Mouse (Mus musculus) thymus, adult 2 months (tissue): ENCODE results near the gene Frmd8. TPM values are rescaled to one million over a fixed set of nuclear protein-coding genes. Genes with fewer than 3 reads are reported as not detected.

Source experiments
- DNase-seq: peaks from one replicate; pipeline ENCODE4 v3.0.0; 2021
- H3K27ac ChIP-seq: fragments of 200-500 bp; 2 replicates; pipeline ENCODE4 v1.5.1; 2012; ENCODE audit warnings: low read length, control low read depth; ENCODE audit not compliant: control insufficient read depth, insufficient read depth
- H3K27me3 ChIP-seq: fragments of 200-500 bp; 2 replicates; pipeline ENCODE4 v1.6.1; 2012; ENCODE audit warnings: mild to moderate bottlenecking, low read length, moderate library complexity, mixed read lengths; ENCODE audit not compliant: control insufficient read depth, insufficient read depth
- H3K36me3 ChIP-seq: fragments of 200-500 bp; 2 replicates; pipeline ENCODE4 v1.6.1; 2012; ENCODE audit warnings: mild to moderate bottlenecking, low read length, moderate library complexity; ENCODE audit not compliant: control insufficient read depth, insufficient read depth
- H3K4me1 ChIP-seq: fragments of 200-500 bp; replicated peaks from 2 replicates; pipeline ENCODE4 v1.6.1; 2012; ENCODE audit warnings: low read length; ENCODE audit not compliant: control insufficient read depth, insufficient read depth
- H3K4me3 ChIP-seq: fragments of 200-500 bp; 2 replicates; pipeline ENCODE4 v1.5.1; 2012; ENCODE audit warnings: mild to moderate bottlenecking, low read length, control low read depth, moderate library complexity; ENCODE audit not compliant: control insufficient read depth, insufficient read depth
- CTCF ChIP-seq: fragments of 200-500 bp; IDR thresholded peaks from 2 replicates; pipeline ENCODE4 v1.5.1; 2012; ENCODE audit warnings: mild to moderate bottlenecking, control low read depth, low read length, moderate library complexity, borderline replicate concordance; ENCODE audit not compliant: control insufficient read depth, poor library complexity, insufficient read depth; ENCODE audit errors: extremely low read depth
- POLR2A ChIP-seq: fragments of 200-500 bp; IDR thresholded peaks from 2 replicates; pipeline ENCODE4 v1.6.1; 2012; ENCODE audit warnings: mild to moderate bottlenecking, low read length, control low read depth, moderate library complexity; ENCODE audit not compliant: control insufficient read depth, poor library complexity, insufficient read depth; ENCODE audit errors: extremely low read depth
- WGBS: fragments of 180-500 bp; shearing (Covaris S2); methylation state at CpG from one replicate; pipeline ENCODE4 v1.1.7; 2018; 5-methylcytosine and 5-hydroxymethylcytosine counted together
- polyA plus RNA-seq: library from polyadenylated mRNA; depleted of rRNA; stranded (reverse); fragments of >200 nt; gene quantifications from 2 replicates; pipeline ENCODE4 v1.2.3, GENCODE M21; 2012

Frmd8 gene
- polyA plus RNA-seq, 1 experiment = 121 TPM

DNA sequence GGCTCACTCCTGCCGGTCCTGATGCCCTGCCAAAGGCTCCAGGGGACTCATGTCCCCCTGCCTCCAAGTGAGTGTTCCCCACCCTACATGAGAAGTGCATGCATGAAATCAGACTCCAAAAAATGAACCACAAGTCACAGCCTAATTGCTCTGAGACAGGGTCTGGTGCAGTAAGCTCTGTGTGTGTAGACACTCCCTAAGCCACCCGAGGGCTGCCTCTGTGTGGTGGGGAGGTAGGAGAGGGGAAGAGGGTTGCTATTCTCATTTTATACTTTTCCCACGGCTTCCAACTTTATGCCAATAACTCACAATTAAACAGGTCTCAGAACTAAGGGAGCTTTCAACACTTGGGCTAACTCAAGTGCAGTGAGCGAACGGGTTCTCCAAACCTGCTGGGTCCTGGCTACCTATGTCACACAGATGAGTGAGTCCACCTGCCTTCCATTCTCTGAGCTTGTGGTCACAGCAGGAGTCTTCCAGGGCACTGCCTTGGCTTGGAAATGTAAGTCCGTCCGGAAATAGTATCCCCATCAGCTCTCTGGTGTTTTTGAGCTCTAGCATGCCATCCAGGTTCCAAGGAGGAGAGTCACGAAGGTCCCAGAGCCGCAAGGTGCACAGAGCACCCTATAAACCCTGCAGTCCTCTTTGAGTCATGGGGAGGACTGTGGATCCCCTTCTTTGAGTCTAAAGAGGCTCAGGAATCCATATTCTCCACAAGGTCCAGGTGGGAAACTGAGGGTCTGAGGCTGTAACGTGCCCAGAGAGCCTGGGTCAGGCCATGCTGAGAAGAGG lies 50.1 kb downstream of the Frmd8 start:
- Histone ChIP-seq H3K4me1 (peaks cover 37% of the 10 kb centered on the region), H3K27me3 (no peaks in the 10 kb centered on the region), H3K36me3 (peaks cover 11% of the 10 kb centered on the region), H3K27ac (peak overlapping the region; percentile 96), H3K4me3 (no peak overlapping the region)
- TF ChIP-seq CTCF (no peak), POLR2A (no peak)
- 81% methylated on average over 10 of the region's 10 CpGs for WGBS
- DNase-seq = no peak

DNA sequence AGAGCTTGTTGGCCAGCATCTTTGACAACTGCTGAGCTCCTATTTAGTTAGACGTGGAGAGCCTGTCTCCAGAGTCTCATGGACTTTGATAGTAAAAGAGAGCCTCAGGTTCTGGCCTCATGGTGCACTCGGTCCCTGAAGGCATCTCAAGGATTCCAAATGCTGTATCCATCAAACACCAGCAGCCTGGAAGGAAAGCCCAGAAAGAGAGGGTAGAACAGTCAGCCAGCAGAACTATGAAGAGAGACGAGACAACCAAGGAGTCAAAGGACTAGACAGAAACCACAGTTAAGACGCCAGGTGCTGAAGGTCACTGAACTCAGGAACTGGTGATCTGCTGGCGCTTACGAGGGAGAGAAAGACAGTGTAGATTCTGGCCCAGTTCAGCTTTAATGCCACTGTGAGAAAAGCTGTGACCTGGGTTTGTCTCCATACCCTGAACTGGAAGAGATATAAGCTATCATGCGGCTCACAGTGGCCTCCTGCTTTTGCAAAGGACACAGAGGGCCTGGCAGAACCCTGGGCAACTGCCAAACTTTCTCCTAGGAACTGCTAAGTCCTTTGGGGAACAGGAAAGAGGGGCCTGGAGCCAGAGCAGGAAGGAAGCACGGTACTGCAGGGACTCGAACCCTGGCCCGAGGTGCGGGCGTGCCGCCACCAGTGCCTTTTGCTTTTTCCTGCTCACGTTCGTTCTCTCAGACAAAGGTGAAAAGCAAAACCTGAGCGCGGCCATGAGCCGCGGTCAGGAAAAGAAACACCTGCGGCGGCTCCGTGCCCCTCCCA lies 50.8 kb downstream of the Frmd8 start:
- peaks cover 37% of the 10 kb centered on the region for H3K4me1 ChIP-seq
- no peaks in the 10 kb centered on the region for H3K27me3 ChIP-seq
- TF ChIP-seq CTCF = no peak
- no peak for TF ChIP-seq POLR2A
- DNase-seq = peak; percentile 49
- H3K4me3 ChIP-seq = no peak overlapping the region
- H3K36me3 ChIP-seq = peaks cover 11% of the 10 kb centered on the region
- WGBS = 49% methylated on average over 22 of the region's 22 CpGs
- peak overlapping the region; percentile 96 for H3K27ac ChIP-seq

DNA sequence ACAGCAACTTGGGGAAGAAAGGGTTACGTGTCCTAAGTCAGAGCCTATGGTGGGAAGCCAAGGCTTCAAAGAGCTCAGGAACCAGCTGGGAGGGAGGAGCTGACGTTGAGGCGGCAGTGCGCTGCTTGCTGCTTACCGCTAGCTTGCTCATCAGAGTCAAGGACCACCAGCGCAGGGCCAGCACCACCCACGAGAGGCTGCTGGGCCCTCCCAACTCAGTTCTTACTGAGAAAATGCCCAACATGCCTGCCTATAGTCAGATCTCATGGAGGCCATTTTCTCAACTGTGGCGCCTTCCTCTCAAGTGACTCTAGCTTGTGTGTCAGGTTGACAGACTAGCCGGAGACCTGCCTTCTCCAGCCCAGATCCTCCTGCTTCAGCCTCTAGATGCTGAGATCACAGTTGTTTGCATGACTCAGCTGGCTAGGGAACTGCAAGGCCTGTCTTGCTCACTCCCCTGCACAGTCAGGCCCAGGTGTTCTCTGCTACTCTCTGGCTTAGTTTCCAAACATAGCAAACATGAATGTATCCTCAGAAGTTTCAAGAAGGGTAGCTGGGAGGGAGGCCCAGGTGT lies 51.7 kb downstream of the Frmd8 start:
- peak overlapping the region; percentile 22; the same call in 1 of the 2 replicates for H3K4me3 ChIP-seq
- TF ChIP-seq POLR2A (no peak), CTCF (peak; percentile 26; the same call in 1 of the 2 replicates)
- H3K4me1 ChIP-seq = peaks cover 42% of the 10 kb centered on the region
- H3K36me3 ChIP-seq = peaks cover 7% of the 10 kb centered on the region
- H3K27me3 ChIP-seq = no peaks in the 10 kb centered on the region
- DNase-seq = peak; percentile 78
- peak overlapping the region; percentile 97 for H3K27ac ChIP-seq
- WGBS = 7% methylated on average over 9 of the region's 9 CpGs

DNA sequence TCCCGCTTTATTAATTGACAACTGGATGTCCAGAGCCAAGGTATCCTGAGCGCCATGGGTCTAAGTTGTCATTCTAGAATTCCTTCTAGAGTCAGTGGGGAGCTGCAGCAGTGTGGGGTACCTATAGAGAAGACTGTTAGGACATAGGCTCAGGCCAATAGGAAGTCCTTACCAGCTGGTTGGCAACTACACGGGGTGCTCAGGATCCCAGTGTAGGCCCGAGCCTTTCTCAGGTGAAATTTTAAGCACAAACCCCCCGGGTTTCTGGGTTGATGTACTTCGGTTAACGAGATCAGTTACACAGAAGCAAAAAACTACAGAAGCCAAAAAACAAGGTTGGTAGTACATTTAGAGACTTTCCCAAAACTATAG lies 52.3 kb downstream of the Frmd8 start:
- peak overlapping the region; percentile 97 for H3K27ac ChIP-seq
- TF ChIP-seq POLR2A (no peak), CTCF (no peak)
- no peak for DNase-seq
- no peaks in the 10 kb centered on the region for H3K27me3 ChIP-seq
- H3K4me1 ChIP-seq = peaks cover 46% of the 10 kb centered on the region
- H3K36me3 ChIP-seq = peaks cover 6% of the 10 kb centered on the region
- 66% methylated on average over 7 of the region's 7 CpGs for WGBS
- H3K4me3 ChIP-seq = no peak overlapping the region

DNA sequence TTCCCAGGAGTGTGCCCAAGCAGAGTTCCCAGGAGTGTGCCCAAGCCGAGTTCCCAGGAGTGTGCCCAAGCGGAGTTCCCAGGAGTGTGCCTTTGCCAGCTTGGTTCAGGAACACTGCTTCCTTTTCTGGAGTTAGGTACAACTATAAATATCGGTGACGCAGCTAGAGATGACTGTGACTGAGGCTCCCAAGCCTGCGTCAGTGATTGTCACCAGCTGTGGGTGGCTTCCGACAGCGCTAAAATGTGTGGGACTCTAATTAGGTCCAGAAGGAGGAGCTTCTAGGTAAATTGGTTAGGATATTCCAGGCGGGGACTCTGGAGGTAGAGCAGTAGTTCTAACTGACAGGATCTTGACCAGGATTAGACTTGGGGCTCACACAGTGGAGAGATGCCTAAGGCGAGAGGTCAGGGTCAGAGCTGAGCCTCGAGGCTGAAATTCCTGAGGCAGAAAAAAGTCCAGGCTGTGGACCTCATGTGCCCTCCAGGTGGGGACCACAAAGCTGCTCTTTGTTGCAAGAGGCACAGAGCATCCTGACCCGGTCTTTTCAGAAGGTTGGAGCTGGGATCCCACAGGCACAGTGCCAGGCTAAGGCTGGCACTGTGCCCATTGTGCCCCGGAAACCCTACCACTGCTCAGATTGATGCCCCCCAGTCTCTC lies 52.8 kb downstream of the Frmd8 start:
- TF ChIP-seq POLR2A (no peak), CTCF (no peak)
- no peak for DNase-seq
- Histone ChIP-seq H3K27me3 (no peaks in the 10 kb centered on the region), H3K36me3 (peaks cover 1% of the 10 kb centered on the region; the same call in 1 of the 2 replicates), H3K4me3 (no peak overlapping the region), H3K27ac (peak overlapping the region; percentile 97), H3K4me1 (peaks cover 49% of the 10 kb centered on the region)
- WGBS = 86% methylated on average over 12 of the region's 12 CpGs

DNA sequence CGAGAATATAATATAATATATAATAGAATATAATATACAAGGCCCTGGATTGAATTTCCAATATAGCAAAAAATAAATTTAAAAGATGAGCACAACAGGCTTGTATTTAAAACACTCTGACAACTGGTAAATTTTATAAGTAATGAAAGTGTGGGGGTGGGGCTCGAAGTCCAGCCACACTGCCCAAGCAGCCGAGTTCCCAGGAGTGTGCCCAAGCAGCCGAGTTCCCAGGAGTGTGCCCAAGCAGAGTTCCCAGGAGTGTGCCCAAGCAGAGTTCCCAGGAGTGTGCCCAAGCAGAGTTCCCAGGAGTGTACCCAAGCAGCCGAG lies 53.3 kb downstream of the Frmd8 start:
- TF ChIP-seq POLR2A = no peak
- TF ChIP-seq CTCF = no peak
- H3K36me3 ChIP-seq = no peaks in the 10 kb centered on the region
- H3K27ac ChIP-seq = peak overlapping the region; percentile 97; the same call in 1 of the 2 replicates
- peaks cover 49% of the 10 kb centered on the region for H3K4me1 ChIP-seq
- no peak for DNase-seq
- no peaks in the 10 kb centered on the region for H3K27me3 ChIP-seq
- no peak overlapping the region for H3K4me3 ChIP-seq
- 98% methylated on average over 5 of the region's 5 CpGs for WGBS
